Mouse (Mus musculus) layer of hippocampus, adult 18-20 months (tissue): ENCODE data around the gene Pidd1. TPM values are rescaled to one million over a fixed set of nuclear protein-coding genes. Genes with fewer than 3 reads are reported as not detected.
"Not testable (repeated sequence)": the region's sequence is repeated elsewhere in the genome, so short reads cannot be mapped to it uniquely, and the experiment has no call there.

Experiments
- DNase-seq, 2 experiments: peaks; one replicate each; pipeline ENCODE4 v3.0.0; 2022; ENCODE audit warnings: low spot score in 2 of 2
- total RNA-seq, 2 experiments: library from RNA; stranded (reverse); gene quantifications; 2 replicates each; pipeline ENCODE4 v1.2.3; 2021

The Pidd1 gene
- total RNA-seq, 2 experiments from 2014 or later = 0.69 to 1.1 TPM

DNA sequence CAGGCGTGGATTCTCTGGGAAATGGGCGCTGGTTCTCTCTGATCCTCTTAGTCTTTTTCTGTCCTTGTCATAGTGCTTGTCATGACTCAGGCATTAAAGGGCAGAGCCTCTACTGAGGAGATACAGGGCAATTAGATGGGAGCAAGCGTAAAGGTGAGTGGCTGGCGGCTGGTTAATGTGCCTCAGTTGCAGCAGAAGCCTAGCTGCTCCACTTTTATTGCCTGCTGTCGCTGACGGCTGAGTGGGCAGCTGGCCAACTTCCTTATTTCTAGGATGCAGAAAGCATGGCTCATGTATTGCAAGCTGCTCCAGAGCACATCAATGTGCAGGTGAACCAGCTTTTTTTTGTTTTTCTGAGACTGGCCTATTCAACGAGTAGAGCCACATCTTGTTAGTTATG lies 24.9 kb downstream of the Pidd1 start:
- peak in 1 of 2 experiments; percentile 76 for DNase-seq

DNA sequence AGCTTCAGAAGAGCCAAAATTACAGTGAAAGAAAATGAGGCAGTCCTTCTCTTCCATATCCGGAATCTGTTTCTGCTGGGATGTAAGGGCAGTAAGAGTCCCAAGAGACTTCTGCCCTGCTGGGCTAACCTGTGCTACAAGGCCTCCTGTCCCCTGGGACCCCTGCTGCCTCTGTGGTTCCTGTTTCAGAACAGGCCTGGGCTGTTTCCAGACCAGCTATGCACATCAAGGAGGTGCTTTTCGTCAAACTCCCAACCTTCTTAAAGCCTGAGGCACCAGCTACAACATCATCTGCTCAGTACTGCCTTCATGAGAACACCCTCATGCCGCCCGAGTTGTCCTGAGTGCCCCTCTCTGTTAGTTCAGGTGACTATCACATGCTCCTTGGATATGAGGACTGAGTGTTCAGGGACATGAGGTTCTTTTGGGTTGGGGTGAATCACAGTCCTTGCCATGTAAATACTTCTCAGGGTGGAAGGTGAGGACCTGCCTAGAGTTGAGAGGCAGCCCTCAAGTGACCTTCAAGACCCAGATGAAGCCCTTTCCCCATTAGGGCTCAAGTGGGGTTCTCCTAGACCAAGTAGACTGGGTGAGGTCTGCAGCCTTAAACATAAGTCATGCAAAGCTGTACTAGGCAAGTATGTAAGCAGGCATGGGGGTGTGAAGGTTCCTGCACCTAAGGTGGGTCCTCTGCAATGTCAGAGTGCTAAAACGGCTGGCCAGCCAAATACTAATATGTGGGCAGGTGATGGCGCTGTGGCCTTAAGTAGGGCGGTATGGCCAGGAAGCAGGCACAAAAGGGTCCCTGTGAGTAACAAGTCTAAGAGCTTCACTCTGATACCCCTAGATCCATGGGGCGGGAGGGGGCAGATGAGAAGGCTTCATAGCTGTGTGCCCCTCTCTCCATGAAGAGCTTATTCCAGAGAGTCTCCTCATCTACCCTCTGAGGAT lies 25.8 kb downstream of the Pidd1 start:
- no peak for DNase-seq

DNA sequence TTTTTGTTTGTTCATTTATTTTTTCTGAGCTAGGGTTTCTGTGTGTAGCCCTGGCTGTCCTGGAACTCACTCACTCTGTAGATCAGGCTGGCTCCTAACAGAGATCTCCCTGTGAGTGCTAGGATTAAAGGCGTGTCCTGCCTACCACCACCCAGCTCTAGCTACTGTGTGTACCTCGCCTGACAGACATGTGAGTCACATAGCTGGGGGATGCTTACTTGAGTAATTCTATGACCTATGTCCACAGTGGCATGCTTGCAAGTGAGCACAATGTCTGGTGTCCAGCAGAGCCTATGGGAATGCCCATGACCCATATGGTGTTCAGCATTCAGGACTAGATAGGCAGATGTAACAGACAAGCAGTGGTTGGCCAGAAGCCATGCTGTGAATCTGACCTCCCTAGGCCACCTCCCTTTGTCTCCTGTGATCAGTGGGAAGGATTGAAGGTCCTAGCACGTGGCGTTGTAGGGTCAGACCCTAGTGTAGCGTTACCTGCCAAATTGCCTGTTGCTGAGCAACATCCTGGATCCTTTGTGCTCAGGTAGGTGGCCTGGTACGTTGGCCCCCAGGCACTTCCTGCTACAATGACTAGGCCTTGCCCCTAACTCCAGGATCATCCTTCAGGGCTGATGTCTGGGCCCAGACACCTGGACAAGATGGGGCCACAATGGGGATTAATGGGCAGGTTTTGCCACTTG lies 27.5 kb downstream of the Pidd1 start:
- DNase-seq = no peak

DNA sequence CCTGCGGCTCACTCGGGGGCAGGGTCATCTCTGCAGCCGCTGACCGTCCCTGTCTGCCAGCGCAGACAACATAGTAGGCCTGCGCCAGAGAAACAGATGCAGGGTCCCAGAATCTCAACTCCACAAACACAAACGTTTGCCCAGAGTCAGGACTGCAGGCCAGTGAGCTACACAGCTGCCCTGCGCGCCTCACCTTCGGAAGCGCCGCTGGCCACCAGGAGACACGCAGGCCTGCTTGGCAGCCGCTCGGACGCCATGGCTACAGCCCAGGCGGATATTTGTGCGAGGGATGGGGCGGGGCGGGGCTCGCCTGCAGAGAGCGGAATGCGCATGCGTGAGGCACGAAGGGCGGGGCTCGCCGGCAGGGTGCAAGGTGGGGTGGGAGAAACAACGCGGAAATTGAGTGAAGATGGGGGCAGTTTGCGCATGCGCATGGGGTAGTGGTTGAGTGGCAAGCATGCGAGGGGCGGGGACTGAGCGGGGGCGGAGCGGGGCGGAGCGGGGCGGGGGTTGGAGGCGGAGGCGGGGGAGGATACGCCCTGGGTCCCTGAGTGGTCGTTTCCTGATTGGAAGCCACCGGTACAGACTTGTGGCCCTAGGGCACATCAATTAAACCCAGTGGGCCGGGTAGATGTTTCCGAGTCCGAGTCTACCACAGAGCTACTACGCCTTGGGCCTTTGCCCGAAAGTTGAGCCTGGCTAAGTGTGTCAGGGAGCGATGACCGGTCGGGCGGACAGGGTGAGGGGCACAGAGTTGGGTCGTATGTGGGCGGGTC lies 29.8 kb downstream of the Pidd1 start, which contains the start of gene Gatd1:
TSS of gene Gatd1 (minus strand) at position 328 of the 776 bp plus-strand sequence.
- peak; percentile 97 to 99 for DNase-seq

DNA sequence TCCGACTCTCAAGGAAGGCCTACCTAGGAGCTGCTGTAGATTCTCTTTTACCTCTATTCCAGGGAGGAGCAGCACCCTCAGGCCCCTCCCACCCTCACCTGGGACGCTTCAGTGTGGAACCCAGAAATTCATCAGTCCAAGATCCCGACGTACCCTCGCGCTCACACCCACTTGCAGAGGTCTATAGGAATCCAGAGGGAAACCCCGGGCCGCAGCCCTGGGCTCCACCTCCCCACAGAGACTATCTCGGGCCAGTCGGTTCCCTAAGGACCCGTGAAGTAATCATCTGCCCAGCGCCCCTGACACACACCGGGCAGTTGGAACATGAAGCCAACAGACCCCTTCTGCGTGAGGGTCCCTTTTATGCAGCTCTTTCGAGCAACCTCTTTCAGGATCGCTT lies 30.5 kb downstream of the Pidd1 start:
- DNase-seq = no peak

DNA sequence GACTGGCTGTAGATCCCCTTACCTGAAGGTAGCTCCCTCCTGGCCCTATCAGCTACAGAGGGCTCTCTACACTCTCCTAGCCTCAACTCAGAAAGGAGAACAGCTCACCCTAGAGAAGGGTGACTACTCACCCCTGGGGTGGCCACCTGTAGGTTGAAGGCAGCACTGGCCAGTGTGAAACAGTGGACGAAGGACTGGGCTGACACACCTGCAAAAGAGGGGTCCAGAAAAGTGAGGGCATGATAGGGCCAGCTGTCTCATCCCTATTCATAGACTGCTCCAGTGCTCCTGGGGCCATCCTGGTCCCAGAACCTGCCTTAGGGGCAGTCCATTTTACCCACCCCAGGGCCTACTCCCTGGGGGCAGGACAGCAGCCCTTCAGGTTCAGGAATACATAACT lies 32.2 kb downstream of the Pidd1 start:
- no peak for DNase-seq

DNA sequence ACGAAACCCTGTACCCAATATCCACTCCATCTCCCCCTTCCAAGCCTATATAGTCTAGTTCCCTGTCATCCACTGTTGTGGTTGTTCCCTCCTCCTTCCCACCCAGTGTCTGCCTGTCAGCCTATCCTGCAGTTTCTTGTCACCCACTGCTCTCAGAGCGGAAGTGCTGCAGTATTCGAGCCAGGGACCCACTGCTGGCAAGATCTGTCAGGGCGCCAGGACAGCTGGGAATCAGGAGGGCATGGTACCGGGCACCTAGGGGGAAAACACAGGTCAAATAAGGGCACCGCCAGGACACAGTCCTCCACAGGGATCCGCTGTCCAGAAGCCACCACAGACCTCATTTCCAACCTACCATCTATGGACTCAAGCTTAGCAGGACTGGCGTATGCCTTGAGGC lies 33.2 kb downstream of the Pidd1 start:
- no peak for DNase-seq

DNA sequence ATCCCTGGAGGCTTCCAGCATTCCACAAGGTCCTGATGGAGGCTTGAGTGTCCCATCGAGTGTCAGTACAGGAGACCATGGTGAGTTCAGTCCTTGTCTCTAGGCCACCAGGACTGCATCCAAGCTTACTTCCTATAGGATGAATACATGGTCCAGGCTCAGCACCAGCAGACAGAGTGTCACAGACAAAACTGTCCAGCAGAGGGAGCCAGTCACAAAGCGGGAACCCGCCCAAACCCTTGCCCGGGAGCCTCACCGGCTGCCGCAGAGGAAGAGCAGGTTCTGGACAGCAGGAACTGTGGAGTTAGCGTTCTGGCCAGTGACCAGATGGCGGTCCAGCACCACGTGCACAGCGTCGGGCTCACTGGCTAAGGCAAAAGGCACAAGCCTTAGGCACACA lies 35.0 kb downstream of the Pidd1 start:
- peak; percentile 79 to 90 for DNase-seq

DNA sequence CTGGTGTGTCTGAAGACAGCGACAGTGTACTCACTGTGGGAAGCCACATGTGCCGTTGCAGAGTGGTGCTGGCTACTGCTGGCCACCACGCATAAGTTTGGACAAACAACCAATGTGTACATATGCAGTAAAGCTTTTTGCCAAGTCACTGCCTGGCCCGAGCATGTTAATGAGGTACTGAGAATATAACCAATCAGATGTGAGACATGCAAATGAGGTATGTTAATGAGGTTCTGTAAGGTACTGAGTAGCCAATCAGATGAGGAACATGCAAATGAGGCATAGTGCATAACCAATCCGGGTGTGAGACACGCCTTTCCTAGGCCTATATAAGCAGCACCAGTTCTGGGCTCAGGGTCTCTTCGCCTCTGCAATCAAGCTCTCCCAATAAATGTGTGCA lies 36.2 kb downstream of the Pidd1 start:
- DNase-seq = not testable (repeated sequence)

DNA sequence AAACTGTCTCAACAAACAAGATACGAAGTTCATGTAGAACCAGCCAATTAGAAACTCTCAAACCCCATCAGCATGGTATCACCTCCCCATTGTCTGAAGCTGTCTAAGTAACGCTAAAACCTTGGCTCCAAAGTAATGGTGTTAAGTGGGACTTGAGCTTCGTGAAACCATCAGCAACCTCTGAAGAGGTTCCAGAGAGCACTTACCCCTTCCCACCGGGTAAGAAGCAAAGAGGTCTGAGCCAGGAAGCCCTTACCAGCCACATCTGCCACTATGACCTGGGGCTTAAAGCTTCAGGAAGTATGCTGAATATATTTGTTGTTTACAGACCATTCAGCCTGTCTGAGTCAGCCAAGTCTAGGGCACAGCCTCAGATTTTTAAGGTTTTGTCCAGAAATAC lies 38.4 kb downstream of the Pidd1 start:
- DNase-seq = no peak

DNA sequence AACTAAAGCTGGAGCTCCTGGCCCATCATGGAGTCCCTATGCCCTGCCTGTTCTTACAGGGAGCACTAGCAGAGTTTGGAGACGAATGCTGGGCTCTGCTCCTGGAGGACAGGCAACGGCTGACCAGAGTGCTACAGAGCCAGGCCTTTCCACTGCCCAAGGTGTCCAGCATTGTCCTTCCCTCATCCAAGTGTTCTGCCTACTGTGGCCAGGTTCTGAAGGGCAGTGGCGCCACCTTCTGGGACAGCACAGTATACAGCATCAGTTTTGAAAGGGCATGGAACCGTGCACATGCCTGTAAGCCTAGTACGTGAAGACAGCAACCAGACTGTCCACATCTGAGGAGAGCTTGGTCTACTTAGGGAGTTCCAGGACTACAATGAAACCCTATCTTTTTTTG lies 40.5 kb downstream of the Pidd1 start:
- peak in 1 of 2 experiments; percentile 51 for DNase-seq

DNA sequence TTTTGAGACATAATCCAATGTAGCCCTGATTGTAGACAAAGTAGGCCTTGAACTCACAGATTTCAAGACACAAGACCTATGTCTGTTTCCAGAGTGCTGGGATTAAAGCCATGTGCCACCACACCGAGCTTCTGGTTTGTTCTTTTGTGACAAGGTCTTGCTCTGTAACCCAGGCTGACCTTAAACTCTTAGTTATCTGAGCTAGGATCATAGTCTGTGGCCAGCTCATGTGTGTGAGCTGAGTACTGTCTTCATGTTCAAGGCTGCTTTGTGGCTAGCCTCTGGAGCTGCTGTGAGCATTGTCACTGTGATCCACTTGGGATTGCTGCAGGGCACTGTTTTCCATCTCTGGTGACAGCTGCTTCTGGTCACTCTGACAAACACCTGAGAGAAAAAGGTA lies 48.5 kb downstream of the Pidd1 start:
- DNase-seq = no peak

DNA sequence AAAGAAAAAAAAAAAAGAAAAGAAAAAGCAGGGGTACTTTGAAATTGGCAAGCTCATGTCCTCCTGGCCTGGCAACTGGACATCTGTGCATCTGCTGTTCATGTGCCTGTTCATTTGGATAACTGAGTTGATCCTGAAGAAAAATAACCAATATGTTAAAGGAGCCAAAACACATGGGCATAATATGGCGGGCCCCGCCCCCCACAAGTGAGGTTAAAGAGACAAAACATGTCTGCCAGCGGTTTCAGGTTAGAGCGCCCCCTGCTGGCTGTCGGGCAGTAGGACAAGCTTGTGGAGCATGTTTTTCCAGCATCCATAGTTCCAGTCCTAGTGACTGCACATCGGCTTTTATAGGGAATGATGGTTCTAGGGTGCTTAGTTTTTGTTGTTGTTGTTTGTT lies 49.1 kb downstream of the Pidd1 start:
- peak in 1 of 2 experiments; percentile 56 for DNase-seq

DNA sequence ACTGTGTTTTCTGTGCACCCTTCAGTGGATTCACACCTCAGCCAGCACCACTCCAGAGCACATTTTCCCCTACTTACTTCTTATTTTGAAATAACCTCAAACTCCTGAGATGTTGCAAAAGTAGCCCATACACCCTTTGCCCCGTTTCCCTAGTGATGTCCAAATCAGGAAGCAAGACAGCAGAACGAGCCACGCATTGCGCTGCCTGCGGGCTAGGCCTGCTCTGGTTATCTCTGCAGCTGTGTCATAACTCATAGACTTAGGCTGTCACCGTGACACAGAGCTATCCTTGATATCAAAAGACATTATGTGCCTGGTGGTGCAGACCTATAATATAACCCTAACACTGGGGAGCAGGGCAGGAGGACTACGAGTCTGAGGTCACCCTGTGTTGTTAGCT lies 49.7 kb downstream of the Pidd1 start:
- DNase-seq = no peak

DNA sequence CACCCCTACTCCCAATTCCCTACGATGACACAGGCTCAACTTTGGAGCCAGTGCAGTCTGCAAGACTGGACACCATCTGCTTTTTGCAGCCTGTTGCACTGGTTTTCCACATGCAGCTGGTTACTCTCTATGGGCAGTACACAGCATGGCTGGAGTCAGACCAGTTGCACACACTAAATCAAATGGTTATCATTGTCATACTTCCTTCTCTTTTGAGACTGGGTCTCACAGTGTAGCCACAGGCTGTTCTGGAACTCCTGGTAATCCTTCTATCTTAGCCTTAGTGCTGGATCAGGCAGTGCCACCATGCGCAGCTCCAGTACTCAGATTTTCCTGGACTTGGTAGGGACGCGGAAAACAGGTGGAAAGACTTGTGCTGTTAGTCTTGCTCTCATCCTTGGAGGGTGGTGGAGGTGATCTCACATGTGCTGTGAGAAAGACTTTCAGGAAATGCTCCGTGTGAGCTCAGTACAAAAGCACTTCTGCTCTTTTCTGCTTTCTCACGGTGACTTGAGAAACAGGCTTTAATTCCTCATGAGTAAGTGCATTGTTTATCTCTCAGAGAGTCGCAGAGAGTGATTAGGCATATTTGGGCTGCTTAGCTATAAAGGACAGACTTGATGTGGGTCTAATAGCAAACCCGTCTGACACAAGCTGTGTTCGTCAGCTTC lies 51.1 kb downstream of the Pidd1 start:
- no peak for DNase-seq

DNA sequence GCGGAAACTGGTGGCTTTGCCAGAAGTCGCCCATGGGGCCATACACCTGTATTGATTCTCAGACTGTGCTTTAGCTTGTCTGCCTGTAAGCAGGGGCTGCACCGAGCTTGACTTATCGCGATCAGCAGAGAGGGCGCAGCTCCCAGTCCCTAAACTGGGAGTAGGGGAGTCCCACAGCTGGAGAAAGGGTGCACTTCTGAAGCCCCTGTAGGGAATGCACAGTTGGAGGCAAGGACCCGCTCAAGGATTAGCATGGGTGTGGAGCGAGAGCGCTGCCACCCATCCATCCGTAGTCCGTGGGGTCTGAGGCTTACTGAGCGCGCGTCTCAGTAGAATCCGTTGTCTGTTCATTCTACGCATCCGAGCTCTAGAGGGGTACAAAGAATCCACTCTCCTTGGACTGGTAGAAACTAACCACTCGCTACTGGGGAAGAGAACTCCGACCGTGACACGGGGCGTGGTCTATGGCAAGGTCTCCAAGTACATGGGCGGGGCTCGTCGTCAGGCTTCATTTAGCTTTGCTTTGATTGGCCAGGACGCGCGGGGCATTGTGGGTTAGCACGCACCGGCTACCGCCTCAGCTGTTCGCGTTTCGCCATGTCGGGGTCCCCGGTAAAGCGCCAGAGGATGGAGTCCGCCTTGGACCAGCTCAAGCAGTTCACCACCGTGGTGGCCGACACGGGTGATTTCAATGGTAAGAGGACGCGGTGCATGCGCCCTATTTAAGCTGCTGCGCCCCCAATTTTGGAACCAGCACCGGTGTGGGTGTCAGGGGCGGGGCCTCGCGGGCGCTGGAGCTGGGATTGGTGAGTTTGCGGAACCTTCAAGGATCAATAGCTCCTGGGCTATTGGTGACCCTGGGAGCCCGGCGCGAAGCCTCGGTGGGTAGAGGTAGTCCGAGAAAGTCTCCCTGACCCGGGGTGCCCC lies 51.9 kb downstream of the Pidd1 start, which contains the start of gene Taldo1:
TSS of gene Taldo1 (plus strand) at position 575 of the 927 bp plus-strand sequence.
- peak; percentile 93 to 98 for DNase-seq

DNA sequence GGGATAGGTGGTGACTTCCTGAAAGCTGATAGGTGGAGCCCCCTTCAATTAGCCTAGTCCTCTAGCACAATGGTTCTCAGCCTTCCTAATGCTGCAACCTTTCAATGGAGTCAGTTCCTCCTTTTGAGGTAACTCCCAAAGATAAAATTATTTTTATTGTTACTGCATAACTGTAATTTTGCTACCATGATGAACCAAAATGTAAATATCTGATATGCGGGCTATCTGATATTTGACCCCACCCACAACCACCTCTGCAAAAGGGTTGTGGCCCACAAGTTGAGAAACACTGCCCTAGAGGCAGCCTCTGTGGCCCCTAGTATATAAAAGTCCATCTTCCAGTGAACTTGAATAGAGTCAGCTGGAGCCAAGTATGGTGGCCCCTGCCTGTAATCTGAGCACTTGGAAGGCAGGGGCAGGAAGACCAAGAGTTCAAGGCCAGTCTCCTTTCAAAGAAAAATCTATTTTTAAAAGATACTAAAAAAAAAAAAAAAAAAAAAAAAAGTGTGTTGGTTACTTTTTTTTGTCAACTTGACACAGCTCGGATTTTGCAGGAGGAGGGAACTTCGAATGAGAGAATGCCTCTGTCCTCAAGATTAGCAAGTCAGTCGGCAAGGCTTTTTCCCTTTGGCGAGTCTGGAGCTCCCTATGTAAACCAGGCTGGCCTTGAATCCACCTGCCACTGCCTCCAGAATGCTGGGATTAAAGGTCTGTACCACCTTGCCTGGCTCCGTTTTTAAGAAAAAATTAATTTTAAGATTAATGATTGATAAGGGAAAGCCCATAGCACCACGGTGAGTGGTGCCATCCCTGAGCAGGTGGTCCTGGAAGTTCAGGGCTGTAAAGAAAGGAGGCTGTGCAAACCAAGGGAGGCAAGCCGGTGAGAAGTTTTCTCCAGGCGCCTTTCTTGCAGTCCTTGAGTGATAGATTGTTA lies 53.2 kb downstream of the Pidd1 start:
- DNase-seq = no peak

DNA sequence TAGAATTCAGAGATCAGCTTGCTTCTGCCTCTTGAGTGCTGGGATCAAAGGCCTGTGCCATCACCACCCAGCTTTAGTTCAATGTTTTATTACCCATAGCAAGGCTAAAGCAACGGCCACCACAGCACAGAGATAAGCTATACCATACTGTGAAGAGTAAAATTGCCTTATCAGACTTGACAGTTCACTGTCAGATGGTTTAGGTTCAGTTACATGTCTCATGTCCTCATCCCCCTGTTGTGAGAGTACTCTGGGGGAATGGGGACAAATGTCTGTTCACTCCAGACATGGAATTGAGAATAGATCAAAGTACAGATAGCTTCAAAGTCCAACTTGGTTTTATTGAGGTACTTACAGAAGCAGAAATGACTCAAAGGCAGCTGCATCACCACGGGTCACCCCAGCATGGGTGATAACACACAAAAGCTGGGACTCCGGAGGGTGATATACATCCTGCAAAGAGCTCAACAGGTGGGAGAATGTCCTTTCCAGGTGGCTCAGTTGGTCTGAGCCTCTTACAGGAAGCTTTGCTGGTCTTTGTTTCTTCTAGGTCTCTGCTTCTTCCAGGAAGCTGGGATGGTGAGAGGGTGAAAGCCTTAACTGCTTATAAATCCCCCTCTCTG lies 55.2 kb downstream of the Pidd1 start:
- DNase-seq = no peak
